Mouse (Mus musculus): ENCODE results near the gene Ppp1r27. TPM values are rescaled to one million over a fixed set of nuclear protein-coding genes. Genes with fewer than 3 reads are reported as not detected.

Ppp1r27 gene
- polyA plus RNA-seq, 1 experiment from 2014 or later: not detected

DNA sequence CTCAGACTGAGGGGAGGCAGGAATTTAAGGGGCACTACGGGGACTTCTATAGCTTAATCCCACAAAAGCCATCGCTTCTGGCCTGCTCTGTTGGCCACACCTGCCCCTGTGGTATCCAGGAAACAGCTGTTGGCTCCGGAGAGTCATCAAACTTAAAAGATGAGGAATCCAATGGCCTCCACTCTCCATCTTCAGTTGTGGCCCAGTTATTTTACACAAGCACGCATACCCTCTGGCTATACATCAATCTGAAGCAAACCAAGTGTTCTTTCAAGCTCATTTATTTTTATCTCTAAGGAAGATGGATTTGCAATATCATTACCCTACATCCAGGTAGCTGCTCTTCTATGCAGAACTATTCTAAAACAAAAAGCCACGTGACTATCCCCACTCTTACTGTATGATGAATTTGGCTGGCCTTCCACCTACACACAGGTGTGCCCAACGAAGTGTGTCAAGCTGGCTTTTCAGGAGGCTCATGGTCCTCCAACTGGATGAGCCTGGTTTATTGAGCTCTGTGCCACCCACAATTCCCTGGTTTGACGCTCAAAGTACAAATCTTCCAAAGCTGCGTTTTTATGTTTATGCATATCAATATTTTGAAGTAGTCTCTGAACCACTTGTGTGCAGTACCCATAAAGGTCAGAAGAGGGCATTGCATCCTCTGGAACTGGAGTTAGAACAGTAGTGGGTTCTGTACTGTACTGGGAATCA lies 31.5 kb upstream of the Ppp1r27 start:
- Histone ChIP-seq H3K4me3 (ENCODE audit: low read depth, low read length) (peak overlapping the region; percentile 89), H3K9ac (ENCODE audit: low read length) (peak overlapping the region; percentile 95), H3K9me3 (replicated peaks; ENCODE audit: control insufficient read depth, low read length) (no peaks in the 10 kb centered on the region), H3K4me1 (ENCODE audit: control insufficient read depth, insufficient read depth, low read length) (peaks cover 10% of the 10 kb centered on the region), H3K27ac (ENCODE audit: low read depth, low read length) (peak overlapping the region; percentile 95), H3K36me3 (ENCODE audit: control insufficient read depth, insufficient read depth, low read length) (peaks cover 55% of the 10 kb centered on the region), H3K4me2 (ENCODE audit: low read length) (peak overlapping the region; percentile 85), H3K27me3 (replicated peaks; ENCODE audit: control insufficient read depth, insufficient read depth, low read length) (no peaks in the 10 kb centered on the region)
- peak; percentile 24 for DNase-seq (ENCODE audit: low spot score)
- 75% methylated on average over 8 of the region's 8 CpGs for WGBS
- ATAC-seq: no peak

DNA sequence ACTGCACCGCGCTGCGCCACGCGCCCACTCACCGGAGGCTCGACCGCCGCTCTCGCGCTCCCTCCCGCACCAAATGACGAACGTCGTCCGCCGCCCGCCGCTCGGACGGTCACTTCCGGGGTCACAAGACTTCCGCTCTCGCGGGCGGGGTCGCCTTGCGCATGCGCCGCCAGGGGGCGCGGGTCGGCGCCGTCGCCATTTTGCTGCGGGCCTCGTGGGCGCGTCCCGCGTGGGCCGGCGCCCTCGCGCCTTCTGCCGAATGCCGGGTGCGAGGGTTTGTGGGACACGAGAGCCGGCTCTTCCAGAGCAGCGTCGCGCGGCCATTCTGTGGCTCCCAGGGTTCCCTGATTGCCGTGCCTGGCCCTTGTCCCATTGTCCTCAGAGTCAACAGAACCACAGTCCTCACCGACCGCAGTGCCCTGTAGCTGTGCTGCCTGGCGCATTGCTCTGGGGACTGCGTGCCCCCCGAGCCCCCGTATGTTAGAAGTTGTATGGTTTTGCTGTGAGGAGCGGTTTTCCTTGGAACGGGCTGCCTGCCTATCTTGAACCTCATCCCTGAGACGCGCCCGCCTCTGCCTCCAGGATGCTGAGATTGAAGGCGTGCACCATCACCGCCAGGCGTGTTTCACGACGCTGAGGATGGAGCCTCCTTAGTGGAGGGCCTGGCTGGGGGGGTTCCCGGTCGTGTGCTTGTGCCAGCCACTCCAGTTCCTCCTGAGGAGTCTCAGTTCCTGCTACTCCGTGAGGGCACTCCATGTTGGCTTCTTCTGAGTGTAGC lies 30.7 kb upstream of the Ppp1r27 start, which contains the start of gene Arhgdia:
Arhgdia (minus strand) TSS at position 135 of the 778 bp plus-strand sequence.
- peak within 1 kb of the TSS; percentile 85 for H3K4me2 ChIP-seq (ENCODE audit: low read length)
- WGBS: 6% methylated on average over 62 of the region's 75 CpGs

DNA sequence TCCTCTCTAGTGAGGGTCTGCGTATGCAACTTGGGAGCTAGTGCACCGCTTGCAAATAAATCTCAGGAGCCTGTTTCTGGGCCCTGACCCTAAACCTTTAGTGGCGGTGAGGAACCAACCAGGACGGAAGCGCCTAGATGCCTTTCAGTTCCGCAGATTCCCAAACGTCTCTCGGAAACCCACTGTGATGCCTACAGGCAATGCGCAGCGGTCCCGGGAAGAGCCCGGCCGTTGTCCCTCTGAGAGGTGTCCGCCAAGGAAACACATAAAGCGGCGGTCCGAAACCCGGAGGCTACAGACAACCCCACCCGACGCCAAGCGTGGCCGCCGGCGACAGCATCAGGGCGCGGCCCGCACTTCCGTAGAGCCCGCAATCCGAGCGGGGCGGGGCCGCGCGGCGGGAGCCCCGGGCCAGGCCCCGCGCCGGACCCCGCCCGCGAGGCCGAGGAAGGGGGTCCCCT lies 30.0 kb upstream of the Ppp1r27 start:
- Histone ChIP-seq H3K4me3 (ENCODE audit: low read depth, low read length) (peak overlapping the region; percentile 89), H3K36me3 (ENCODE audit: control insufficient read depth, insufficient read depth, low read length) (peaks cover 43% of the 10 kb centered on the region), H3K4me1 (ENCODE audit: control insufficient read depth, insufficient read depth, low read length) (peaks cover 10% of the 10 kb centered on the region), H3K27me3 (replicated peaks; ENCODE audit: control insufficient read depth, insufficient read depth, low read length) (no peaks in the 10 kb centered on the region), H3K9ac (ENCODE audit: low read length) (peak overlapping the region; percentile 95), H3K9me3 (replicated peaks; ENCODE audit: control insufficient read depth, low read length) (no peaks in the 10 kb centered on the region), H3K4me2 (ENCODE audit: low read length) (peak overlapping the region; percentile 85), H3K27ac (ENCODE audit: low read depth, low read length) (peak overlapping the region; percentile 95)
- WGBS: under 1% methylated on average over 44 of the region's 44 CpGs
- DNase-seq (ENCODE audit: low spot score) (peak; percentile 34), ATAC-seq (peak; percentile 50)

More for the DNA sequence above, 30.7 kb upstream of the Ppp1r27 start, which contains the start of gene Arhgdia:
- Histone ChIP-seq H3K9me3 (replicated peaks; ENCODE audit: control insufficient read depth, low read length) (no peaks in the 10 kb centered on the region), H3K4me3 (ENCODE audit: low read depth, low read length) (peak within 1 kb of the TSS; percentile 89), H3K27ac (ENCODE audit: low read depth, low read length) (peak within 1 kb of the TSS; percentile 95), H3K36me3 (ENCODE audit: control insufficient read depth, insufficient read depth, low read length) (peaks cover 51% of the 10 kb centered on the region), H3K27me3 (replicated peaks; ENCODE audit: control insufficient read depth, insufficient read depth, low read length) (no peaks in the 10 kb centered on the region), H3K4me1 (ENCODE audit: control insufficient read depth, insufficient read depth, low read length) (peaks cover 10% of the 10 kb centered on the region), H3K9ac (ENCODE audit: low read length) (peak within 1 kb of the TSS; percentile 95)
- peak; percentile 90 for DNase-seq (ENCODE audit: low spot score)
- peak; percentile 65 for ATAC-seq

DNA sequence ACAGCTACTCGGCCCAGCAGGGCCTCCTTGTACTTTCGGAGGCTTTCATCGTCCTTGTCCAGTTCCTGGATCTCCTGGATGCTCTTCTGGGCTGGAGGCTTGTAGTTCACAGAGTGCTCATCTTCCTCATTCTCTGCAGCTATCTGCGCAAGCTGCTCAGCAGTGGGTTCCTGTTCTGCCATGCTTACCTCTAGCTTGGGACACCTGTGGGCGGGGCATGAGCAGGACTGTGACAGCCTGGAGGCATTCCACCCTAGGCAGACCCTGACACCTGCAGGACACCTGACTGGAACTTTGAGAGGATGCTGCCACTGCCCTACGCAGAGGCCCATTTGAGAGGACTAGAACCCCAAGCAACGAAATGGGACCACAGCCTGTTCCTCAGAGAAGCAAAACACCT lies 29.3 kb upstream of the Ppp1r27 start:
- no peaks in the 10 kb centered on the region for H3K27me3 ChIP-seq (replicated peaks; ENCODE audit: control insufficient read depth, insufficient read depth, low read length)
- peak overlapping the region; percentile 89 for H3K4me3 ChIP-seq (ENCODE audit: low read depth, low read length)
- peak overlapping the region; percentile 95 for H3K9ac ChIP-seq (ENCODE audit: low read length)
- H3K4me1 ChIP-seq (ENCODE audit: control insufficient read depth, insufficient read depth, low read length): peaks cover 10% of the 10 kb centered on the region
- 62% methylated on average over 7 of the region's 7 CpGs for WGBS
- no peaks in the 10 kb centered on the region for H3K9me3 ChIP-seq (replicated peaks; ENCODE audit: control insufficient read depth, low read length)
- ATAC-seq: no peak
- peak overlapping the region; percentile 95; the same call in 1 of the 2 replicates for H3K27ac ChIP-seq (ENCODE audit: low read depth, low read length)
- DNase-seq (ENCODE audit: low spot score): no peak
- peak overlapping the region; percentile 85 for H3K4me2 ChIP-seq (ENCODE audit: low read length)
- peaks cover 36% of the 10 kb centered on the region for H3K36me3 ChIP-seq (ENCODE audit: control insufficient read depth, insufficient read depth, low read length)

DNA sequence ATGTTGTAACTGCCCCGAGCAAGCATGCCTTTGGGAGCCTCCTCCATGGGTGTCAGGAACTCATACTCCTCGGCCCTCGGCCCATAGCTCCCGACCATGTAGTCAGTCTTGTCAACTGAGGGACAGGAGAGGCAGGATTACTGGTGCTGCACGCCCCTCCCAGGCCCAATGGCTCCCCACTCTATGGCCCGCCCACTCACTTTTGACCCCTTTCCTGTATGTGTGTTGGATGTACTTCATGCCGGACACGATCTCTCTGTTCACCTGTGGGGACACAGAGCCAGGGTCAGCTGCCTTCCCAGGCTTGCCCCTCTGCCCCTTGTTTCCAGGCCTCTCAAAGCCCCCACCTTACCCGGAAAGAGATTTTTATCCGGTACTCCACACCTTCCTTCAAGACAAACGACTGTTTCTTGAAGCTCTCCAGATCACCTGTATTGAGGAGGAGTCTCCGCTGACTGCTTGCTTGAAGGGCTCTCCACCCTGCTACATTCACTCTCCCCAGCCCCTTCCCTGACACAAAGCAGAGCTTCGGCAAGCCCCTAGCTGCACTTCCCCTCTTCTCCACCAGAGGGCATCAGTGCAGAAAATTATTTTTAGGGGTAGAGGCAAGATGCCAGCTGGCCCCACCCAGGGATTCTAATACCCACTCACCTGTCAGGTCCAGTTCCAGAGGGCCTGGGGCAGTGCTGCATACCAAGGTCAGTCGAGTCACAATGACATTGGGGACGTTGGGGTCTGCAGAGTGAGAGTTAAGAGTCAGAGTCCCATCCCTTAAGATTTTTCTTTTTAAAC lies 28.6 kb upstream of the Ppp1r27 start:
- H3K9ac ChIP-seq (ENCODE audit: low read length): peak overlapping the region; percentile 95
- peak overlapping the region; percentile 95; the same call in 1 of the 2 replicates for H3K27ac ChIP-seq (ENCODE audit: low read depth, low read length)
- H3K4me3 ChIP-seq (ENCODE audit: low read depth, low read length): peak overlapping the region; percentile 89
- H3K9me3 ChIP-seq (replicated peaks; ENCODE audit: control insufficient read depth, low read length): no peaks in the 10 kb centered on the region
- H3K4me1 ChIP-seq (ENCODE audit: control insufficient read depth, insufficient read depth, low read length): peaks cover 10% of the 10 kb centered on the region
- DNase-seq (ENCODE audit: low spot score) (peak; percentile 81), ATAC-seq (no peak)
- H3K36me3 ChIP-seq (ENCODE audit: control insufficient read depth, insufficient read depth, low read length): peaks cover 34% of the 10 kb centered on the region
- peak overlapping the region; percentile 85 for H3K4me2 ChIP-seq (ENCODE audit: low read length)
- WGBS: 64% methylated on average over 15 of the region's 15 CpGs
- H3K27me3 ChIP-seq (replicated peaks; ENCODE audit: control insufficient read depth, insufficient read depth, low read length): no peaks in the 10 kb centered on the region

DNA sequence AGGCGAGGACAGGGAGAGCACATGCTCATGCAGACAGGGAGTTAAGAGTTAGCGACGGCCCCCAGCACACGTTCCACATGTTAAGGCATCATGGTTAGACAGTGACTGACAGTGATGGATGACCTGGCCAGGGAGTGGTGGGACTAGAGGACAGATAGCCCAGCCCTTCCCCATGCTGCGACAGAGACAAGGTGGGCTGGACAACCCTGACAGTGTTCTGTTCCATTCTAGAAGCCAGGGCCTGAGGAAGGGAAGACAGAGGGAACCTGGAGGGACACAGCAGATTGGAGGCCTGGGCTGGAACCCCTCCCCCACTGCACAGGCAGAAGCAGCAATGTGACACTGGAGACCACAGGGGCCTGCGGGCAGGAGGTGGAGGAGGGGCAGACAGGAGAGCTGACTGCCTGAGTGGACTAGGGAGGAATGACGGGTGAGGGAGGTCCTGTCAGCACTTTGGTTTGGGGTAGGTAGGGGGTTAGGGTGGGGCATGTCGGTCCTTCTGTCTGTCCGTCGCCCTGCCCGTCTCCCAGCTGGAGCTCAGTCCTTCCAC lies 27.8 kb upstream of the Ppp1r27 start:
- Histone ChIP-seq H3K9me3 (replicated peaks; ENCODE audit: control insufficient read depth, low read length) (no peaks in the 10 kb centered on the region), H3K4me2 (ENCODE audit: low read length) (no peak overlapping the region), H3K4me3 (ENCODE audit: low read depth, low read length) (no peak overlapping the region; the same call in 1 of the 2 replicates), H3K4me1 (ENCODE audit: control insufficient read depth, insufficient read depth, low read length) (peaks cover 10% of the 10 kb centered on the region), H3K9ac (ENCODE audit: low read length) (no peak overlapping the region; the same call in 1 of the 2 replicates), H3K27me3 (replicated peaks; ENCODE audit: control insufficient read depth, insufficient read depth, low read length) (no peaks in the 10 kb centered on the region), H3K27ac (ENCODE audit: low read depth, low read length) (no peak overlapping the region), H3K36me3 (ENCODE audit: control insufficient read depth, insufficient read depth, low read length) (peaks cover 31% of the 10 kb centered on the region)
- DNase-seq (ENCODE audit: low spot score) (no peak), ATAC-seq (no peak)
- WGBS: 90% methylated on average over 11 of the region's 11 CpGs

DNA sequence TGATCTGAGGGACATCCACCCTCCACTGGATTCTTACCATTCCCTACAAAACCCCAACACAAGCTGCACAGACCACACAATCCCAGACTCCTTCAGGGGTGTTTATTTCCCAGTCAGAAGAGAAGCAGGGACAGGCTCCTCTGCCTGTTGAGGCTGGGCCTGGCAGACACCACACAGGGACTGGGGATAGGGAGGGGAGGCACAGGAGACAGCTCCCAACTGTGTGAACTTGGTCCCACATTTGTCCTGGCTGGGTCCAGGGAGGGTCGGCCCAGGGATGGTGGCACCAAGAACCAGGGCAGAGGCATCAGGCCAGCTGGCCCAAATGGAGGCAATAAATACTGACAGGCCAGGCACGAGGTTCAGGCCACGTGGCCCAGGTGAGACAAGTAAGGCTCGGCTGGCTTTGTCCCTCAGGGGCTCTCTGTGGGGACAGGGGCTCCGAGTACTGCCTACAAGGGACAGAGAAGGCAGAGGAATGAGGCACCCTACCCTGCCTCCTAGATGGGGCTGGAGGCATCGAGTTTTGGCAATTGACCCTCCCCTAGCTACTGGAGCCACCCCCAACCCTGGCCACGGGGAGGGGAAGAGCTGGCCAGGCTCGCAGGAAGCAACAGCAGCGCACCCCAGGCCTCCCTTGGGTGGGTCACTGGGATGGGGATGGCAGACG lies 27.2 kb upstream of the Ppp1r27 start:
- Histone ChIP-seq H3K27ac (ENCODE audit: low read depth, low read length) (no peak overlapping the region), H3K4me1 (ENCODE audit: control insufficient read depth, insufficient read depth, low read length) (peaks cover 10% of the 10 kb centered on the region), H3K9me3 (replicated peaks; ENCODE audit: control insufficient read depth, low read length) (no peaks in the 10 kb centered on the region), H3K9ac (ENCODE audit: low read length) (no peak overlapping the region), H3K4me3 (ENCODE audit: low read depth, low read length) (no peak overlapping the region), H3K4me2 (ENCODE audit: low read length) (no peak overlapping the region), H3K27me3 (replicated peaks; ENCODE audit: control insufficient read depth, insufficient read depth, low read length) (no peaks in the 10 kb centered on the region), H3K36me3 (ENCODE audit: control insufficient read depth, insufficient read depth, low read length) (peaks cover 30% of the 10 kb centered on the region)
- 90% methylated on average over 10 of the region's 10 CpGs for WGBS
- DNase-seq (ENCODE audit: low spot score) (no peak), ATAC-seq (no peak)
